Mouse (Mus musculus): ENCODE results near the gene Zmym5.
A peak's percentile ranks its signal among the peaks of the same experiment; 100 is the strongest.
"Not testable (repeated sequence)": the region's sequence is repeated elsewhere in the genome, so short reads cannot be mapped to it uniquely, and the experiment has no call there.

Zmym5 gene

DNA sequence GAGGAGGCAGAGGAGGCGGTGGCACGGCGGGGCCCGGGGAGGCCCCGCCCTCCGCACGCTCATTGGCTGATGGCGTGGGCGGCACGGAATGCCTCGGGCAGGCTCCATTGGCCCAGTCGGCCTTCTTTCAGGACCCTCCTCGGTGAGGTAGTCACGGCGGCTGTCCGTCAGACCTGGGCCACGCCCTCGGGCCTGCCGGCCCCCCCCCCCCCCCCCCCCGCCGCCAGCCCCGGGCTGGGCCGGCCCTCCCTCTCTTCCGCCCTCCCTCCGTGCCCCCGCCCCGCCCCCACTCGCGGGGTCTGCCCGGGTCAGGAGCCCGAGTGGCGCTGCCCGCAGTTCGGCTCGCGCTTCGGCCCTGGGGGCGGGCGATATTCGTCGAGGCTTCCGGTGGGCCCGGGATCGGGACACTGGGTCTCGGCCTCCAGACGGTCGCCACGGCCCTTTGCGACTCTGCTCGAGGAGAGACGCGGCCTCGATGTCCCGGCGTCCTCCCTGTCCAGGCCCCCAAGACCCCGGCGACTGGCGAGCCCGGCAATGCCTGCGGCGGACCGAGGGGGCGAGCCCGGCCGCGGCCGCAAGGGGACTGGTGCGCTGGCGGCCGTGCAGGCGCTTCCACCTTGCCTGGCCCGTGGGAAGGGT lies at the start of gene Zmym5:
Zmym5 (minus strand) TSS at position 16 of the 639 bp plus-strand sequence.
- DNase-seq (ENCODE audit: low spot score), result peak; percentile 68

DNA sequence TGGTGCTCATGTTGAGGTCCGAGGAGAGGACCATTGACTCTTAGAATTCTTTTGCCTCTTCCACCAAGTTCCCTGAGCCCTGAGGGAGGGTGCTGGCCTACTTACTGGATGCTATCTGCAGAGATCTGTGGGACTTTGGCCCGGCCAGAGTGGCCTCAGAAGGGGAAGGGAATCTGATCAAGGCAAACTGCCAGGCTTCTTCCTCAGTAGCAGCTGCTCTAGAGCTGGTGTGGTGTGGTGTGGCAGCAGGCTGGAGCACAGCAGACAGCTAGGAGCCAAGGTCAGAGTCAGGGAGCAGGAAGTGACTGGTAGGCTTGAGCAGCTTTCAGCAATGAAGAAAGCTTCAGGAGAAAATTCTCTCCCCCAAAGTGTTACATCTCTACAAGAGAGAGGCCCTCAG lies 38.2 kb upstream of the Zmym5 start:
- peak; percentile 16 for DNase-seq (ENCODE audit: low spot score)

DNA sequence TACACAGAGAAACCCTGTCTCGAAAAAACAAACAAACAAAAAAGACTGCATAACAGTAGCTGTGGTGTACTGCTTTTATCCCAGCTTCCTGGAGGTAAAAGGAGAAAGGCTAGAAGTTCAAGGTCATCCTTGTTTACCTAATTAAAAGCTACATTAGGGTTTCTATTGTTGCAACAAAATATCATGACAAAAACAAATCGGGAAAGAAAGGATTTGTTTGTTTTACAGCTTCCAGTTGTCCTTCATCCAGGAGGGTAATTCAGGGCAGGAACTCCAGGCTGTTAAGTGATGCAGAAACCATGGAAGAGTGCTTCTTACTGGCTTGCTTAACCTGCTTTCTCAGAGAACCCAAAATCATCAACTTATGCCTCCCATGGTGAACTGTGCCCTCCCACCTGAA lies 36.8 kb upstream of the Zmym5 start:
- no peak for DNase-seq (ENCODE audit: low spot score)

DNA sequence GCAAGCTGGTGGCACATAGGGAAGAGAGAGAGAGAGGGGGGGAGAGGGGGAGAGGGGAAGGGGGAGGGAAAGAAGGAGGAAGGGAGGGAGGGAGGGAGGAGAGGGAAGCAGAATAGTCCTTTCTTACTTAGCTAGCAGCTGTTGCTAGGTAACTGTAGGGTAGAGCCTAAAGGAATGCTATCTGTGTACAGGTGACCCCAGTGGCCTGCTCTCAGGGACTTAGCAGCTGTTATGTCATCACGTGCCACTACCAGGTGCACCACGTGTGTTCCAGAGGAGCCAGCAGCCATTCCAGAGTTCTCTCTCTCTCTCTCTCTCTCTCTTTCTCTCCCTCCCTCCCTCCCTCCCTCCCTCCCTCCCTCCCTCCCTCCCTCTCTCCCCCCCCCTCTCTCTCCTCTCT lies 33.0 kb upstream of the Zmym5 start:
- DNase-seq (ENCODE audit: low spot score), result no peak

DNA sequence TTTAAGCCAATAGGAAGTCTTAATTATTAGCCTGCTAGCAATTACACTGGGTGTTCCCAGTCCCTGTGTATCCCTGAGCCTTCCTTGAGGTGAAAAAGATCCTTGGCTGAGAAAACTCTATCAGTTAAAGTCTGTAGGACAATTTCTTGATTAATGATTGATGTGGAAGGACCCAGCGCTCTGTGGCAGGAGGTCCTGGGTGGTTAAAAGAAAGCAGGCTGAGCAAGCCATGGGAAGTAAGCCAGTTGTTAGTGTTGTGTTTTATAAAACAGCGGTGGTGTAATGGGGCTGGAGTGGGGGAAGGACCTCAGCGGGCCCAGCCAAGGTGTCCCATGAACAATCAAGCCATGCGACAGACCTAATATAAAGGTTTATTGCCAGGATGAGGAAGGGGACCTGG lies 32.5 kb upstream of the Zmym5 start:
- DNase-seq (ENCODE audit: low spot score), result no peak

DNA sequence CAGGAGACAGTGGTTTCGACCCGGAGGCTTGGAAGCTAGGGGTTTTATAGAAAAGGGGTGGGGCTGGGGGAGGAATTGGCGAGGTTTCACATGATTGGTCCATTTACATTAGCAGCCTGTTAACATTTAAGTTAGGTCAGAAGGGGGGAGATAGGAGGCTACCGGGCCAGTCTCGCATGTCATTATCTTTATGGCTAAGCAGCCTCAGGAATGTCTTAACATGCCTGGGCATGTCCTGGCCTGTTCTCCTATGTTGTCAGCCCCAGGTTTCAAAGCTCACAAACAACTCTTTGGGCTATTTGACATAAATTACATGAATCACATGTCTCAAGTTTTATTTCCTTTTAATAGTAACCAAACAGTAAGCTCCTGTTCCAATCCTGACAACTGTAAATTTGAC lies 23.1 kb upstream of the Zmym5 start:
- not testable (repeated sequence) for DNase-seq (ENCODE audit: low spot score)

DNA sequence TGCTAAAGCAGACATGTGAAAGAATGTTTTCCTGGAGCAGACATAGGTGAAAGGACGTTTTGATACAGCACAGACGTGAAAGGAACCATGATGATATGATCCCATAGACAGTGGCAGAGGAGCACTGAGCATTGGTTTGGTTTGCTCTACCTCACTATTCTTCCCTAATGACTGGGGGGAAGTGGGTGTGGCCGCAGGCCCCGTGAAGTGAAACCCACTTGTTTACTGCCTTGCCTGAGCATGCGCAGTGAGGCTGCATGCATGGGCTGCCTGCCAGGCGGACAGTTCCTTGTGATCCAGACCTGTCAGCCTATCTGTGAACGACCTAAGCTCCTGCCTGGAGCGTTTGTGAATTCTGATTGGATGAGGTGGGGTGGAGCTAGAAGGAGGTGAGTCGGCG lies 21.7 kb upstream of the Zmym5 start:
- not testable (repeated sequence) for DNase-seq (ENCODE audit: low spot score)

DNA sequence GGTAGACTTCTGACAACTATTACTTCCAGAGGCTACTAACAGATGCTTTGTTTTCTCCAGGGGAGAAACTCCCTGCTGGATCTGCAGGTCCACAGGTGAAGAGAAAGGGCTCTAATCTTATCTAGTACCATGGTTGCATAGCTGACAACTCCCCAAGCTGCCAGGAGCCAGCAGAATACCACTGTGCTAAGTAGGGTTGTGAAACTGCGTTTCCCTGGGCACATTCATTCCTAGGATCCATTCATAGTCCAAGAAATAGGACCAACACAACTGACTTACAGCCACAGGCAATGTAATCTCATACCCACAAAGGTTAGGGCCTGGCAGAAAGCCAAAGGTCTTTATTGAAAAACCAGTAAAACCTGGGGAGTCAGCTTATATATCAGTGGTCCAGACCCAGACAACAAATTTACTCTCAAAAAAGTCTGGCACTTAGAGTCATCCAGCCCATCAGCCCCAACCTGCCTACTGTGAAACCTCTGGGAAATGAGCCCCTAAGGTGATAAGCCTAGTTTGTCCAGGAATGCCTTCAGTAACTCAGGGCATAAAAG lies 21.1 kb upstream of the Zmym5 start:
- DNase-seq (ENCODE audit: low spot score), result no peak

DNA sequence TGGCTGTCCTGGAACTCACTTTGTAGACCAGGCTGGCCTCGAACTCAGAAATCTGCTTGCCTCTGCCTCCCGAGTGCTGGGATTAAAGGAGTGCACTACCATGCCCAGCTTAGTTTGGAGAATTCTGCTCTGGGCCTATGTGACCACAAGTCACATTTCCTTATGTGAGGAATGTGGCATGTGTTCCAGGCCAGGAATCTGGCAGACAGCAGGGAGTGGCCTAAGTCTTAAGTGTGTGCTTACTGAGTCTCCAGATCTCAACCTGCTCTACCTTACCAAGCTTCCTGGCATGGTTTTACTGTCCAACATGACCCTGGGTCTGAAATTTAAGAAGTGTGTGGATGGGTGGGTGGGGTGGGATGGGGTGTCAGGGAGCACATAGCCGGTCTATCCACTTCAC lies 20.6 kb upstream of the Zmym5 start:
- no peak for DNase-seq (ENCODE audit: low spot score)

DNA sequence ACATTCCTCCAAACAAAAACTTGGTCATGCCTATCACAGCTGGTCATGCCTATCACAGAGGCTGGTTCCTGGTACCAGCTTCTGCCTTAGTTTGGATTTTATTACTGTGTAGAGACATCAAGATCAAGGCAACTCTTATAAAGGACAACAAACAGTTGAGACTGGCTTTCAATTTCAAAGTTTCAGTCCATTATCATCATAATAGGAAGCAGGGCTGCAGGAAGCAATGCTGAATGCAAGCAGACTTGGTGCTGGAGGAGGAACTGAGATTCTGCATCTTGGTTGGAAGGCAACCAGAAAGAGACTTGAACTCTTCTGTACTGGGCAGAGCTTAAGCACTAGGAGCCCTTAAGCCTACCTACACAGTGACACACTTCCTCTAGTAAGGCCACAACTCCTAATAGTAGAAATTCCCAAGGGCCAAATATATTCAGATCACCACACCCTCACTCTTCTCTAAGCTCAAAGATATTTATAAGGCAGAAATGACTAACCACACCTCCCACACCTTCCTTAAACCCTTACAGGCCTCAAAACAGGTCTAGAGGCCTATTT lies 19.1 kb upstream of the Zmym5 start:
- no peak for DNase-seq (ENCODE audit: low spot score)

DNA sequence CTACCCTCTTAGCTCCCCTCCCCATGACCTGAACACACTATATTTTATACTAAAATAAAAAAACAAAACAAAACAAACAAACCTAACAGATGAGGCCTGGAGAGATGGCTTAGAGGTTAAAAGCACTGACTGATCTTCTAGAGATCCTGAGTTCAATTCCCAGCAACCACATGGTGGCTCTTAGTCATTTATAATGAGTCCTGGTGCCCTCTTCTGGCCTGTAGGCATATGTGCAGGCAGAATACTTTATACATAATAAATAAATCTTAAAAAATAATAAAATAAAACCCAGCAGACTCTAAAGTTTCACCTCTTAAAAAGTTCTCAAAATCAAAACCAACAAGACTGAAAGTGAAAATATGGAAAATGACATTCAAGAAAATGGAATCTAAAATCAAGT lies 13.0 kb upstream of the Zmym5 start:
- no peak for DNase-seq (ENCODE audit: low spot score)

DNA sequence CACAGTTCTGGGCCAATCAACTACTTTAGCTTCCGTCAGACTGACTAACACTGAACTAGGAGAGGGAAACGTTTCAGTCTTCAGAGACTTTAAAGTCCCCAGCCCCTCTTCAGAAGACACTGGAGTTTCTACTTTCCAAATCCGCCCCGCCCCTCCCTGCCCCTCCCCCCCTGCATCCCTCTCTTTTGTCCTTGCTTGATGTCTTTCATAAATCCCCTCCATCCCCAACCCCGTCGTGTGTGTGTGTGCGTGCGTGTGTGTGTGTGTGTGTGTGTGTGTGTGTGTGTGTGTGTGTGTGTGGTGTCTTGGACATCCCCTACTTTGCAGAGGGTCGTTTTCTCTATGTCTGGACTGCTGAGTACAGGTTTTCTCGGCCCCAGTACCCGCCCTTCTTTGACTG lies 6.1 kb upstream of the Zmym5 start:
- no peak for DNase-seq (ENCODE audit: low spot score)

DNA sequence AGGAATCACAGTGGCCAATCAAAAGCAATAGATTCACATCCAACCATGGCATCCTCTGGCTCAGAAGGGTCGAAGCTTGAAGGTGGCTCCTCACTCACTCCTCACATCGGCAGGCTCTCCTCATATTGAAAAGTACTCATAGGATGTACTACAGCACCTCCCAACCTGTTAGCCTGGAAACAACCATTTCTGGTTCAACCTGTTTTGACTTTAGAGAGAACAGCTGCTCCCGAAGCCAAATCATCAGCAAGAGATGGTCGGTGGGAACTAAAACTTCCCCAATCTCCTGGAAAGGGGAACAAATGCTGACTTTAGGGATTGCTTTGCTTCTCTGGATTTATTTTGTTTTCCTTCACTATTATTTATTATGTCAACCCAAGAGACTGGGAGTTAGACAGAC lies 5.6 kb upstream of the Zmym5 start:
- DNase-seq (ENCODE audit: low spot score), result no peak

DNA sequence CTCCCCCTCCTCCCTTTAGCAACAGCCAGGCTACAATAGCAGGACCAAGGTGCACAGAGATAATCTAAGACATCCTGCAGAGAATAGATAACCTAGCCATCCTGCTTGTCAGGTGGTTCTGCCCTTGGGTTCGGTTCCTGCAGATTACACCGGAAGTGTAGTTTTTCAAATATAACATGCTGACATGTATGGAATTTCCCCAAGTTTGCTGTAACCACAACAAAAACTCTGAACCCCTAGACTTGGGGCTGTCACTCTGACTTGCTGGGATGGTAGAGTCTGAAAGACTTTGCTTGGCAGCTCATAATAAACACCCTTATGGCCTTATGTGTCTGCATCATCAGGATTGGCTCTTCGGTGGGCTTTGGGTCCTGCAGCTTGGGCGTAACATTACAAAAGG lies 5.0 kb upstream of the Zmym5 start:
- no peak for DNase-seq (ENCODE audit: low spot score)

DNA sequence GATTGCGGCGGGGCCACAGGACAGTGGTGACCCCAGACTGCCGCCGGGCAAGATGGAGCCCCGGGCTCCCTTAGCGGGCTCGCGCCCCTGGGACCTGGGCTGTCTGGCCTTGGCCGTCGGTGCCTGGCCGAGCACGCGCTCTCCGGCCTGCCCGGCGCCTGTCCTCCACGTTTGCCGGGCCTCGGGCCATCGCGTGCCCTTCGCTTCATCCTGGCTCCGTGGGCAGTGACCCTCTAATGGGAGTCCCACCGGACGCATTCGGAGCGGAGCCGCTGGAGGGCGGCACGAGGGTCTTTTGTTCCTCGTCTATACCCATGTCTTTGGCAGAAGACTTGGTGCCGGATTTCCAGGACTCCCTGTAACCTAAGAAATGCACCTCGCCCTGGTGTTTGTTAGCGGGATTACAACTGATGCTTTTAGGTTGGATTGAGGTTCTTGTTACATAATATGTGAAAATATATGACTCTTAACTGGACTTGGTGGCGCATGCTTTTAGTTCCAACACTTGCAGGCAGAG lies 1.1 kb upstream of the Zmym5 start:
- peak; percentile 87 for DNase-seq (ENCODE audit: low spot score)

DNA sequence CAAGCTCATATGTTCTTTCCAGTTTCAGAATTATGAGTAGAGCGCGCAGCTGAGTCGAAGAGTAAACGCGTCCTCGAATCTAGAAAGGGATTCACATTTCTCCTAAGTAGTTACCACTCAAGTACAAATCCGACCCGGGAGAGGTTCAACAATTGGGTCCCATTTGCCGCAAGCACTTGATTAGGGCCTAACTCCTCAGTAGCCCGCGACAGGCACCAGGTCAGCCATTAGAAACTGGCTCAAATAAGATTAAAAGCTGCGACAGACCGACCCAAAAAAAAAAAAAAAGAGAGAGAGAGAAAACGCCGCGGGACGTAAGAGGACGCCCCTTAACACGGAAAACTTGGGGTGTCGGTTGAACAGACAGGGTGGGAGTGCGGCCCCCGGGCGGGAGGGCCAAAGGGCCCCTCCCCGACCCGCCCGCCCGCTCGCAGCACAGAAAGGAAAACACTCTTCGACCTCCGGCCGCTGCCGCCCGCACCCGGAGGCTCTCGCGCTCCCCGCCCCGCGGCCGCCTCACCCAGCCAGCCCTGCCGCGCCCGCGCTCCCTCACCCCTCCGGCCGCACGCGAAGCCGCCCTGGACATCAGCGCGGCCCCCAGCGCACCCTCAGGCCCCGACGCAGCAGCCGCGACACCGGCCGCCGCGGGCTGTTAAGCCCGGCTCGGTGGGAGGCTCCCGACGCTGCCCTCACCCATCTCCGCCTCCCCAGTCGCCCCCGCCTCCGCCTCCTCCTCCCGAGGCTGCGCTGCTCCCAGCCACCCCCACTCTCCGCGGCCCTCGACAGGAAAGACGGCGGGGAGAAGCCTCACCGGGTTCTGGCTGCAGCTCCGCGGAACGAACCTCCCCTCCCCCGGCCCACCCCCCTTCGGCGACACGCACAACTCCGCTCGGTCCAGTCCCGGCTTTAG lies 480 bp downstream of the Zmym5 start:
- not testable (repeated sequence) for DNase-seq (ENCODE audit: low spot score)

DNA sequence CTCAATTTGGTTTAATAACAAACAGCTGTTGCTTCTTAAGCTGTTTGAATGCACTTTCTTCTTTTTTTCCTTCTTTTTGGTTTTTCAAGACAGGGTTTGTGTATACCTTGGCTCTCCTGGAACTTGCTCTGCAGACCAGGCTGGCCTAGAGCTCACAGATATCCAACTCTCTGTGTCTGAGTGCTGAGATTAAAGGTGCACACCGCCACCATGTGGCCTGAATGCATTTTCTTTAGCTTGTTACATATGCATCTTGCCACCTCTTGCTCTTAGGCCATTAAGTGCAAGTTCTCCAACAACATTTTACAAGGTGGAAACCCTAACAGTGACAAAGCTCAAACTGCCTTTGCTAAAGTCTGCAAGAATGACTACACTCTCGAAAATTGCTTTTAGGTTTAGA lies 18.3 kb downstream of the Zmym5 start:
- peak; percentile 50 for DNase-seq (ENCODE audit: low spot score)

DNA sequence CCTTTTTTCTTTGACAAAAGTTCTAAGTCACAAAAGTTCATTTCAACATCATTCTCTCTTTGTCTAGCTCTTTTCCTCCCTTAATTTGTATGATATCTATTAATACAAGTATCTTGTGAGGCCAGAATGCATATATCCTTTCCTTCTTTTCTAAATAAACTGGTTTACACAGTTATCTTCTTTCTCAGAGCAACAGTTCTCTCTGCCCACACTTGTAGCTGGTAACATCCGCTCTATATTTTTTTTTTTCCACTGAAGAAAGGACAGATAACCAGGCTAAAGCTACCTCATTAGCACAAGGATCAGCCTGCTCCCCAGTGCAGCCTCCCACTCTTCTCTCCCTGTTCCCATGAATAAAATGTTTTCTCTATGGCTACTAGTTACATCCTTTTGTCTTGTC lies 26.9 kb downstream of the Zmym5 start:
- DNase-seq (ENCODE audit: low spot score), result no peak

DNA sequence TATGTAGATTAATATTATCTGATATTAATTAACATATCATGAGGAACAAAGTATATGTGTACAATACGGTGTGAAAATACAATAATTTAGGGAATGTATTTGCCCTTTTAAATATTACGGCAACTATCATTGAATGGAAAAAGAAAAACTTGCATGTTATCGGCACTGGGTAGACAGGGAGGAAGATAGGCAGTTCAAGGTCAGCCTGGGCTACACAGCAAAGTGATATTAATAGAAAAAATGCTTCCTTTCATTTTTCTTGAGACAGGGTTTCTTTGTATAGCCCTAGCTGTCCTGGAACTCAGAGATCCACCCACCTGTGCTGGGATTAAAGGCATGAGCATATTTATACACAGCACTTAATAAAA lies 32.6 kb downstream of the Zmym5 start:
- no peak for DNase-seq (ENCODE audit: low spot score)

DNA sequence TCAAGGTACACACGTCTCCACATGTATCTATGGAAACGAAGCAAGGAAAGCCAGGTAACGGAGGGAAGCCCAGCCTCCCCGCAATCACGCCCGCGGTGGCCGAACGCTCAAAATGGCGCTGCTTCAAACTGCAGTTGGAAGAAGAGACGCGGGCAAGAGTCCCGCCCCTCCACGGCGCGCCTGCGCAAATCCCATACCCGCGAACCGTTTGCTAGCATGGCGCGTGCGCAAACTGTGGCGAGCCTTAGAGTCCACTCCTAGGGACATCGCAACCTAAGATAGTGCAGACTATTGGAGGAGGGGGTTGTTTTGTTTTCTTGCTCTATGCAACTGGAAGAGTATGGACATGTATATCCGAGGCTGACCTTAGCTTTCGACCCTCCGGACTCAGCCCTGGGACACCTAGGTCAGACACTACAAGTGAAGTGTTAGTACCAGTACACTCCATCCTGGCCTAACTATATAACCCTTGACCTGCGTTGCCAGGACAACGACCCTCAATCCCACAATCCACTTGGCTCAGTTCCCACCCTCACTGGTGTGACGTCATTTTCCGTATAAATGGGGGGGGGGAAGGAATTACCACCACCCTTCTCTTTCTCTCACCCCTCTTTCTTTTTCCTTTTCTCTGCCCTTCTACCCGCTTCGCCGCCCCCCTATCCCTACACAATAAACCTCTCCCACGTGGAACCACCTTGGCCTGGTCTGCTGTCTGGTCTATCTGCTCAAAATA lies 33.1 kb downstream of the Zmym5 start, which contains the start of gene Pspc1:
Pspc1 (minus strand) TSS at position 117 of the 733 bp plus-strand sequence.
- peak; percentile 95 for DNase-seq (ENCODE audit: low spot score)

DNA sequence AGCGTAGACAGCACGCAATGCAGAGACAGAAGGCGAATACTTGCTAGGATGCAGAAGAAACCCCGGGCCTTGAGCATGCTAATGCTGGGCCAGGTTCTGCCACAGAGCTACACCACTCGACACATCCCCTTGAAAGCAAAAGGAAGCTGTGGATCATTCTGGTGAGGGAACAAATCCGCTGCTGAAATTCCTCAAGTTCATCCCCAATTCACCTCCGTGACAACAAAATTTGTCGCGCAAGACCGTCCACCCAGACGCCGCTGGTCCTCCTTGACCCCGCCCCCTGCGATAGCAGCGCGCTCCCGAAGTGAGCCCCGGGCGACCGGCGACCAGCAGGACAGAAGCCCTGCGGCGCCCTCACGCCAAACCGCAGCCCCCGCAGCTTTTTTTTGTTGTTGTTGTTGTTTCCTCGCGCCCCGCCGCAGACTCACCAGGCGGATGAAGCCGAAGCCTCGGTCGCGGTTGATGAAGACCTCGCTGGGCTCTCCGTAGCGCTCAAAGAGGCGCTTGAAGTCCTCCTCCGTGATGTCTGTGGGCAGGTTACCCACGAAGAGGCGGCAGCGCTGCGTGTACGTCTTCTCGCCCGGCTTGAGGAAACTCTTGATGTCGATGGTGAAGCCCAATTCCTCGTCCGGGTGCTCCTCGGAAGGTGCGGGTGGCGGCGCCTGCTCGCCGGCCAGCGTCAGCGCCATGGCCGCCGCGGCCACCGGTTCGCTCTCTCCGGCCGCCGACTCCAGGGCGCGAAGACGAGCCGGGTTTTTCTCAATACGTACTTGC lies 34.0 kb downstream of the Zmym5 start:
- DNase-seq (ENCODE audit: low spot score), result peak; percentile 56
